Mouse (Mus musculus) lung, adult 2 months (tissue): ENCODE data around the gene Cdk8.

ENCODE experiments used
- CTCF ChIP-seq: fragments of 200-500 bp; IDR thresholded peaks from 2 replicates; pipeline ENCODE4 v1.5.1; 2011; ENCODE audit warnings: mild to moderate bottlenecking, low read length, control low read depth; ENCODE audit not compliant: insufficient read depth
- POLR2A ChIP-seq: fragments of 200-500 bp; IDR thresholded peaks from 2 replicates; pipeline ENCODE4 v1.6.1; 2011; ENCODE audit warnings: low read depth, mild to moderate bottlenecking, control low read depth, low read length, borderline replicate concordance; ENCODE audit errors: extremely low read depth

GRCm38 (mm10) chr5:146277513-146277912 is 46.5 kb downstream of the Cdk8 start:
- no peak for TF ChIP-seq CTCF
- TF ChIP-seq POLR2A: no peak
